In genomic region chr3:46828676-46829075, GRCm38 (mm10) we compare ENCODE assay signal across 25 mouse cellular contexts.
"Had no signal": no experiment of that assay in that cellular context is flagged by ENCODE, and none has a peak within 500 bp of the region (broad histone marks: within the 10 kb centered on the region; RNA-seq: fewer than 3 reads in every experiment).

No protein-coding gene starts in this region.

- H3K36me3 ChIP-seq: heart, embryonic 10.5 days; heart, embryonic 12.5 days; hindbrain, embryonic 10.5 days; hindbrain, embryonic 12.5 days; intestine, embryonic 15.5 days; limb, embryonic 13.5 days; limb, embryonic 15.5 days had no signal

- H3K9ac ChIP-seq: heart, embryonic 12.5 days; hindbrain, embryonic 12.5 days; hindbrain, embryonic 14.5 days; intestine, embryonic 15.5 days; limb, embryonic 13.5 days; limb, embryonic 15.5 days had no signal

- H3K4me1 ChIP-seq: heart, embryonic 10.5 days; heart, embryonic 12.5 days; hindbrain, embryonic 10.5 days; hindbrain, embryonic 12.5 days; intestine, embryonic 15.5 days; limb, embryonic 13.5 days; limb, embryonic 15.5 days had no signal

- ATAC-seq: hindbrain, embryonic 16.5 days; inflammation-experienced regulatory T-cells, adult 6 months; intestine, embryonic 15.5 days; intestine, postnatal 0 days had no signal

- H3K27ac ChIP-seq: gastrocnemius, adult 2 months; heart, embryonic 10.5 days; hindbrain, embryonic 10.5 days; hindbrain, embryonic 12.5 days; hindbrain, embryonic 14.5 days; intestine, embryonic 15.5 days; limb, embryonic 13.5 days; limb, embryonic 15.5 days had no signal

- H3K4me2 ChIP-seq: heart, embryonic 12.5 days; hindbrain, embryonic 12.5 days; hindbrain, embryonic 14.5 days; intestine, embryonic 15.5 days; limb, embryonic 13.5 days; limb, embryonic 15.5 days had no signal

- H3K9me3 ChIP-seq: heart, embryonic 10.5 days; heart, embryonic 12.5 days; hindbrain, embryonic 10.5 days; hindbrain, embryonic 12.5 days; intestine, embryonic 15.5 days; limb, embryonic 13.5 days; limb, embryonic 15.5 days had no signal

- H3K4me3 ChIP-seq: gastrocnemius, adult 2 months; heart, embryonic 10.5 days; heart, embryonic 12.5 days; hindbrain, embryonic 10.5 days; hindbrain, embryonic 12.5 days; intestine, embryonic 15.5 days; limb, embryonic 13.5 days; limb, embryonic 15.5 days had no signal

- DNase-seq: gastrocnemius, adult 2 months; gastrocnemius, postnatal 10 days; gastrocnemius, postnatal 25 days; heart, adult 18-20 months; heart, postnatal 10 days; heart, postnatal 4 days; kidney, adult 18-20 months; kidney, adult 8-10 months; kidney, postnatal 10 days; kidney, postnatal 25 days; kidney, postnatal 4 days; layer of hippocampus, adult 9-11 months; layer of hippocampus, postnatal 36 days; left cerebral cortex, postnatal 4 days had no signal

- H3K27me3 ChIP-seq: heart, embryonic 12.5 days; hindbrain, embryonic 12.5 days; intestine, embryonic 15.5 days; limb, embryonic 13.5 days; limb, embryonic 15.5 days had no signal
